Mouse (Mus musculus): ENCODE measurements around the gene Lep.
A peak's percentile ranks its signal among the peaks of the same experiment; 100 is the strongest.

The Lep gene

DNA sequence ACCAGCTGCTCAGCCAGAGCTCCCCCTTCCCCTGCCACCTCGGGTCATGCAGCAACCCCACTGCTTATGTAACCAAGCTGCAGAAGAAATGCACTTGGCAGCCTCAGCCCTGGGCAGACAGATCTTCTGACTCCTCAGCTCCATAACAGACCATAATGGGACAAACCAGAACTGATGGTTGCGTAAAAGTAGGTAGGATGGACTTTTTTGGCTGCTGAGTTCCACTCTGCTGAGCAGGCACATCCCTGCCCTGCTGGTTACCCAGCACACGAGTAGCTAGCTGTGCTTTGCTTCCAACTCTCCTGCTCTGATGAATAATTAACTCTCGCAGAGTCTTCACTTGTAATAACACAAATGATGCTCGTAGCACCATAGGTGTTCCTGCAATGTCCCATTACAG, 10.1 kb upstream of the Lep start:
- no peak for DNase-seq

DNA sequence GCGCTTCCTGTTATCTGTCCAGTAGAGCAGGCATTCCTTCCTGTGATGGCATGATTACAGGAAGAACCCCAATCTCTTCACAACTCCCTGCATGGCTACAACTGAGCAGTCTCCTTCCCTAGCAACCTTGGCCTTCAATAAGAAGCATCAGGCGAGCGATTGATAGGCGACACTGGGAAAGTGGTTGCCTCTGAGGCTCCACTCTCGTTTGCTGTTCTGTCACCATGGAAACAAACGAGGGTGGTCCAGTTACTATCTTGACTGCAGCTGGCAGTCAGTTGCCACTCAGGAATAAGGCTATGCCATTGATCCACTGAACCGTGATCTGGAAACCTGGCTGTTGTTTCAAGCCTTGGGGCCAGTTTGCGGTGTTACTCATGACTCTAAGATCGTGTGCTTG, 7.8 kb upstream of the Lep start:
- no peak for DNase-seq

DNA sequence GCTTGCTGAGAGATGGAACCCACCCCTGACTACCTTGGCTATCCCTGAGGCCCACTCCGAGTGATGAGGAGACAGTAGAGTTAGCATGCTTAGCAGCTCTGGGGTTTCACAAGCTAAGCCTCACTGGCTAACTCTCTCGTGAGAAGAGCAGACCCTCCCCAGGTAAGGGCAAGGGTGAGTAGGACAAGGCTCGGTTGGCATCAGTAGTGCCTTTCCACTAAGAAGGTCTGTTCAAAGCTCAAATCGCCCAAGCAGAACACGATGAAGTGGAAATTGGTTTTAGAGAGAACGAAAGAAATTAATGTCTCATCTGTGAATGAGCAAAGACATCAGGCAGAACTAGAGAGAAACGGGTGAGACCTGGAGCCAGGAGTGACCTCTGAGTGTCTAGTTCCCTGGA, 6.8 kb upstream of the Lep start:
- no peak for DNase-seq

DNA sequence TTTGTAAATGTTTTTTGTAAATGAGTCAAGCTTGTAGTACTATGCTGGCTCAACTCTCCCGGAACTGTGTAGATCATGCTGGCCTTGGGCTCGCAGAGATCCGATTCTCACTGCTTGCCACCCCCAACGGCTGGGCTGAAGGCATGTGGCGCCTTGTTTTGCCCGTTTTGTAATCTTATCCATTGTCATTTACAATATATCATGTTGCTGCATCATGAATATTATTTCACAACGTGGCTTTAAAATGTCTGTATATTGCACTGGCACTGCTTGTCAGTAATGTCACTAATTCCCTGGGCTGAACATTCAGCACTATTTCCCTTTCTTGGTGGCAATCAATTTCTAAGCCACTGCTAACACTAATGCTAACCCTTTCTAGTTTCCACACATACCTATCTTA, 3.6 kb upstream of the Lep start:
- no peak for DNase-seq

DNA sequence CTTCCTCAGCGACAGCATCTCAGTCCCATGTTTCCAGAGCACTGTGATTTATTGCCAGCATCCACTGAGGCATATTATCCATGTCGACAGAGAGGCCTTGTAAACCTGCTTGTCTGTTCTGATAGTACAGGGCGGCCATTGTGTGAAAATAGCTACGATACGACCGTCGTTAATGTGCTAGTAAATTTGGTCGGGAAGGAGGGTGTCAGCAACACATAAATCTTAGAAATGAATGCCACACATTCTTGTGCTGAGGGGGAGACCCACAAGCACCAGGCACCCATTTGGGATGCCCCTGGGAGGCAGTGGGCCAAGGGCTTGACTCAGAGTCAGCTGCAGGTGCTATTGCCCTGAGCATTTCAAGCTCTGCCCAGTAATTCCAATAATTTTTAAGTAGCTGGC, 6.4 kb downstream of the Lep start:
- peak in 1 of 2 experiments; percentile 34 for DNase-seq

DNA sequence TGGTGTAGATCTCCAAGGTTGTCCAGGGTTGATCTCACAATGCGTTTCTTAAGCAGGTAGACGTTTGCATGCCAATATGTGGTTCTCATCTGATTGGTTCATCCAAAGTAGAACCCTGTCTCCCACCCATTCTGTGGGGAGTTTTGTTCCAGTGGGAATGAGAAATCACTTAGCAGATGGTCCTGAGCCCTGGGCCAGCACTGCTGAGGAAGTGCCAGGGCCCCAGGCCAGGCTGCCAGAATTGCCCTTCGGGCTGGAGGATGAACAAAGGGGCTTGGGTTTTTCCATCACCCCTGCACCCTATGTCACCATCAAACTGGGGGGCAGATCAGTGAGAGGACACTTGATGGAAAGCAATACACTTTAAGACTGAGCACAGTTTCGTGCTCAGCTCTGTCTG, 12.2 kb downstream of the Lep start:
- no peak for DNase-seq

DNA sequence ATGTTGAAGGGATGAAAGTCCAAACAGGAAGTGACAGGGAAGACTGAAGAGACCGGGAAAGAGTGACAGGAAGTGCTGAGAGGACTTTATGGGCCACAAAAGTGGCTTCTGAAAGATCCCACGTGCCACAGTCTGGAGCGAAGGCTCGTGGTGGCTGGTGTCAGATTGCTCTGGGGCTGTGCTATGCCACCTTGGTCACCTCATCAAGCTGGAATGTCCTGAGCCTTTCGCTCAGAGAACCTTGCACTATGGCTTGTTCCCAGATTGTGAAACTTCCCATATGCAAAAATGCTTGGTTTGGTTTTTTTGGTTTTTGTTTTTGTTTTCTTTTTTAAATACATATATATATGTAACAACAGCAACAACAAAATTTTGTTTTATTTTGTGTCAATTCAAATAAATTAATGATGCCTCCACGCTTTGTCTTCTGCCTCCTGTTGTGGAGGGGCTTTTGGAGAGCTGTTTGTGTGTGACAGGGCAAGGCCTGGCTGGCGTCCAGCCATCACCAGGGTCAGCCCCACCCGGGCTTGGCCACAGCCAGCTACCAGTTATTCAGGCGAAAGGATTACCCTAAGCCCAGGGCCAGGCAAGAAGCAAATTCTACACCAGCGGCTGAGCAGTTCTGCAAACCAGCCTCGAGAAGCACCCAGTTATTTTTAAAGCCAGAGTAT, 13.6 kb downstream of the Lep start:
- no peak for DNase-seq

DNA sequence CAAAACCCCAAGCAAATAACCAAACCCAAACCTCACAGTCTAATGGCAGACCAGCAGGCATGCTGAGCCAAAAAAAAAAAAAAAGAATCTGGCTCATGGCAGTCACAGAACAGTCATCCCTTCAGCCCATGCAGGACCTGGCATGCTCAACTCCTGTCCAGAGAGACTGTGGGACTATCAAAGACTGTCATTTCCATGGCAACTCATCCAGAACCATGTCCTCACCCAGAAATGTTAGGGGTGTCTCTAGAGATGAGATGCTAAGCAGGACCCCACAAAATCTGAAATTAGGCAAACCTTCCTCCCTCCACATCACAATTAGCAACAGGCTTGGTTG, 14.1 kb downstream of the Lep start:
- DNase-seq: no peak

DNA sequence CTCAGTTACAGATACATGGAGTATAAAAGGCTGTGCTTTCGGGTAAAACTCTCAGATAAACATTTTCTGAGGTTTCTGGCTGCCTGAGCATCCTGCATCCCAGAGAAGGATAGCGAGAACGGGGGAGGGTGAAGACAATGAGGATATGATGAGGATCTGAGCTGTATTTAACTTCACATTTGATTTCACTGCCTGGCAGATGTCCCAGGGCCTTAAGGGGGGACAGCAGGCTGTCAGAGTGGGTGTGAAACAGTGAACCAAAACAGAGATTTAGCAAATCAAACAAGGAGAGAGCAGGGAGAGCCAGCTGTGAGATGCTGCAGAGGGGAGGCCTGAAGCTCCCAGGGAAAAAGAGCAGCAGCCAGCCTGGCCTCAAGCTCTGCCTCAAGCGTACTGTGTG, 19.3 kb downstream of the Lep start:
- no peak for DNase-seq

DNA sequence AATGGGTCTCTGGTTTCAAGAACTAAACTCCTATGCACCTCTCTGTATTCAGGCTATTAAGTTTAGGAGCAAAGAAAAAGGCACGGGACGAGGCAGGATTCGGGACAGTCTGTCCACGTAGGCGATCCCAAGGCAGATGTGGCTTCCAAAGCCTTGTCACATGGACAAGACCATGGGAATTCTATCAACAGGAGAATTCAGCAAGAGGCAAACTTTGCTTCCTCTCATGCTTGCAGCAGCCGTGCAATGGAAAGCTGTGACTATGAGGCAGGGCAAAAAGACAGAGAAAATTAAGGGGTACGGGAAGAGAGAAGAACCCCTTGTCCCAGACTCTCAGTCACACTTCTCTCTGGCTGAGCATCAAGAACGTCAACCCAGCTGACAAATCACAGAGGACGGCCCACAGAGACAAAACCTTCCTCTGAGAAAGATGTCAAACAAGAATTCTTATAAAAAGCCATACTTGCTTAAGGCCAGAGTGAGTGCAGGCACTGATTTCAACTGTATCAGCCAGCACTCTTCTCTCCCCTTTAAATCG, 21.9 kb downstream of the Lep start:
- DNase-seq: no peak

DNA sequence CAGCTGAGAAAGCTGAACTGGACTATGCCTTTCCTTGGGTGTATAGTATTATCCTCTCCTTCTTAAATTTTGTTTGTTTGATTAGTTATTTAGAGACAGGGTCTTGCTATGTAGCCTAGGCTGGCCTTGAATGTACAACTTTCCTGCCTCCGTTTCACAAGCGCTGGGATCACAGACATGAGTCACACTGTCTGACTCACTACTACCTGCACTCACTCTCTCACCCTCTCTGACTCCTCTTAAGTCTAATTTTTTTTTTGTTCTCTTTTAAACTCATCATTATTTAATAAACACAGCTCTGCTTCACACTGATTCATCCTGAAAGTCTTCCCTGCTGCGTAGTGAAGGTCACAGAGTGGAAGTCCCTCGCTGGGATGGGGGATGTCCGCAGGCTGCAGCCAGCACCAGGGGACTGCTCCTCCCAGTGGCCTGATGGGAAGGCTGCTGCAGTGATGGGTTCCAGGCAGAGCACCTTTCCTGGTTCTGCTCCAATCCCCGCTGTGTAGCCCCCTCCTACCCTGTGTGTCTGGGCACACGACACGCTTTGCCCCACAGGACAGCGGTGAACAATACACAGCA, 22.8 kb downstream of the Lep start:
- DNase-seq: no peak

DNA sequence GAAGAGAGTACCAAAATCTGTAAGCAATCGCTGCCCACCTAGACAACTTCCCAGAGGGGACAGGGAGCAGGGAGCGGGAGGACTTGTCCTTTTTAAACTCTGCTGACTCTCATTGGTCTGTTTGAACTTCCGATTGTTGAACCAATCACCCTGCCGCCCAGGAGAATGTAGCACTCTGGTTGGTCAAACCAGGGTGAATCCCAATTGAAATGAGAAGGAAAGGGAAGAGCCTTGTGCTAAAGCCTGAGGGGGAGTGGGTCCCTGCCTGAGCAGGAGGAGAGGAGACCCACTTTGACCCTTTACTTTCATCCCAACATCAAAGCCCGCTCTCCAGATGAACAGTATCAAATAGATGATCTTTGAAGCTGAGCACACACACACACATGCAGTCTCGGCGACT, 24.4 kb downstream of the Lep start:
- DNase-seq: no peak

DNA sequence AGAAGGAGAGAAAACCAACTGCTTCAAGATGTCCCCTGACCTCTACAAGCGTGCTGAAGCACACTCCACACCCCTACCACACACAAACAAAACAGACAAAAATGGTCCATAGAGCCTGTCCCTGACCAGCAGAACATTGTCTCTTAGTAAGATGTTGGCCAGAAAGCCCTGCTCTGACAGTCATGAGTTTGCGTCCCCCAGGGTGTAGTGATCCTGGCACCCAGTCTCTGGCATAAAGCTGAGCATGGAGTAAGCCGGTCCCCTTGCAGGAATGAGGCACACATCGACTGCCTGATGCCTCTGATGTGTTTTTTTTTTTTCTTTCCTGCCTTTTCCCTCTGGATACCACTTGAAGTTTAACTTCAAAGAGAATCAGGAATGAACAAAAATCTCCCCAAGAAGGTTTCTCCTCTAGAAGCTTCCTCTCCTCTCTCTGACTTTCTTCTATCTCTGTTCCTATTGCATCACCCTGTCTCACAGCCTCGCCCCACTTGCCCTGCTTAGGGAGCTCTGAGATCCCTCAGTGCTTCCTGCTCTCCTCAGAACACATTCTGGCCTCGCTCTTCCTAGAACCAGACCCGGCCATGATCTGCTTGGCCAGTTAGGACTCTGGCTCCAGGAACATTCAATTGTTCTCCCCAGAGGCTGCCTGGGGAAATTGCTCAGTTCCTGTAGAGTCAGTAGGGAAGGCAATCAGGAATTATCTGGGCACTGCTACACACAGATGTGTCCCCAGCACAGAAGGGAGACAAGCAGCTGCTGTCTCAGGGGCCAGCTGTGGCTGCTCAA, 28.1 kb downstream of the Lep start:
- DNase-seq: peak in 1 of 2 experiments; percentile 19

DNA sequence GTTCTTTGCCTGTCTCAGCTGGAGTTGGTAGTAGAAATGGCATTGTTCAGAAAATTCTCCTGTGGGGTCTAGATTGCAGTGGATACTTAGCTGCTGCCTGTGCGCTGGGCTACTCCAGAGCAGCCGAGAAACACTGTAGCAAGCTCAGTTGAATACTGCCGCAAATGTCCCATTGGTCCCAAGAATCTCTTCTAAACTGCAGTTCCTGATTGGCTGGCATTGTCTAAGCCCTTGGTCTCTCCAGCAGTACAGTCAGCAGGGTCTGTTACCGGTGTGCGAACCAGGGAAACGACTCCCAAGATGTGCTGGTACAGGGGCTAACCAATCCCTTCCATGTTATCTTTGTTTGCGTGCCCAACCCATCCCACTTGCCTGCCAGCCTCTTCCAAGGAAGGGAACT, 32.2 kb downstream of the Lep start:
- no peak for DNase-seq

DNA sequence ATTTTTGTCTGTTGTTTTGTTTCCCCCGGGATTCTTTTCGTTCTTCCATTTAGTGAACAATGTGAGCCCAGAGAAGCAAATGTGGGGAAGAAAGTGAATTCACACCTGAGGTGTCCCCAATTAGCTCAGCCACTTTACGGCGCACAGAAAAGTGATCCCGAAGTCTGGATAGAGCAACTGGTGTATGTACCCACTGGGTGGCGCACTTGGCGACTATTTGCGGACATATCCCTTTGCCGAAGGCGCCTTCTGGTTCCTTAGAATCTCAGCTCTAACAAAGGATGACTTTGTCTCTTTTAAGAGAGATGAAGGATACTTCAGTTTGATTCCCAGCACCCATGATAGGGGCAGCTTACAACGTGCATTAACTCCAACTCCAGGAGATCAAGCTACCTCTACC, 32.9 kb downstream of the Lep start:
- no peak for DNase-seq

DNA sequence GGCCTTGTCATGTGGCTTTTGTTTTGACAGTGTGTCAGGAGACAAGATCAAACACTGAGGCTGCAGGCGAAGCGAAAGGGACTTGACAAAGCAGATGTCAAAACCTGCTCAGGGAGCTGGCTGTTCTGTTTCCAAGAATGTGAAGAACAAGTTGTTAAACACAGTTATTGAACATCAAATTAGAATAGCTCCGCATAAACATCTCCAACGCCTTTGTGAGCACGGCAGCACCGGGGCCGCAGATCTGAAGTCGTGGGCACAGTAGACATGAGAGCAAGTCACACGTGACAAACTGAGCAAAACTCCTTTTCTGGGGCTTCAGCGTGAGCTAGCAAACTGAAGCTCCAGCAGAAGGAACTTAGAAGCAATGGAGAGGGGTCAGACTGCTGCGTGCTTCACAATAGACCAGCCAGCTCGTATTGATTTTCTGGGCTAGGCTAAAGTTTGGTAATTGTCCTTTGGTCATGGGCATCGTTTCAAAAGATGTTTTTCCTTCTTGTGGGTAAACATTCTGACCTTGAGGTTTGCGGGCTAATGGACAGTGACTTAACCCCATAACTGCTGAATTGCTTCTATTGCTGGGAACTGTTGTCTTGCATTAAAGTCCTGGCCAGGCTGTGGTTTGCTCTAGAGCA, 39.6 kb downstream of the Lep start:
- DNase-seq: no peak

DNA sequence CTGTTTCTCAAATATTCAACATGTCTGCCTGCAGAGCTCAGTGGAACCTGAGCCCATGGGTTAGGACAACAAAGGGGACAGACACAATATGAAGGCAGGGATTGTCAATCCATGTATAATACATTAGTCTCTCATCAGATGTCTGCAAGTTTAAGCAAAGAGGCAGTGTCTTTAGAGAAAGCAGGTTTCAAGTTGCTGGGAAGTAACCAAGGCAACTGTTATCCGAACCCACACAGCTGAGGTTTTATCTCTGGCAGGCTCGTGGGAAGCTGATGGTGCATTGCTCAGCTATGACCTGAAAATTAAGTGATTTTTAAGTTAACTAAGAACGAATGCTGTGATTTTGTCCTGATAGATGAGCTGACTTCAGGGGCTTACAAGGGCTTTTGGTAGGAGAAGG, 40.4 kb downstream of the Lep start:
- DNase-seq: no peak

DNA sequence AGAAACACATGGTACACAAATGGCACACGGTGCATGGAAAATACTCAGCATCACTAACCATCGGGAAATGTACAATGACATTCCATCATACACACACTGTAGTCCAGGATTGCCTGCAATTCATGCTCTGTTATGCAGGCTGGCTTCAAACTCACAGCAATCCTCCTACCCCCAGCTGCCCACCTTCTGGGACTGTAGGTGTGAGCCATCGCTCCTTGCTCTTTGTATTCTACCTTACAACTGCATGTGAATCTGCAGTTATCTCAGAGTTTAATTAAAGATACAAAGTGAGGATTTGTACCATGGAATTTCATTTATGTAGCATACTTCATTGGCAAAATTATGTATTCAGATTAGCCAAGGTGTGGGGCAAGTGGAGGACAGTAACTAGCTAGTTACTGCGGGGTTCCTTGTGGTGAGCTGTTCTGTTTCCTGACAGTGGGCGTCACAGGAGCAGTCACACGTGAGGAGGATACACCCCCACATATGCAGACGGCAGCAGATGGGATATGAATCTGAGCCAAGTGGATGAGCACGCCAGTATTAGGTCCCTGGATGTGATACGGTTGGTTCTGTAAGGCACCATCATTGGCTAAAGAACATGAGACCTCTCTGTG, 41.3 kb downstream of the Lep start:
- DNase-seq: no peak

DNA sequence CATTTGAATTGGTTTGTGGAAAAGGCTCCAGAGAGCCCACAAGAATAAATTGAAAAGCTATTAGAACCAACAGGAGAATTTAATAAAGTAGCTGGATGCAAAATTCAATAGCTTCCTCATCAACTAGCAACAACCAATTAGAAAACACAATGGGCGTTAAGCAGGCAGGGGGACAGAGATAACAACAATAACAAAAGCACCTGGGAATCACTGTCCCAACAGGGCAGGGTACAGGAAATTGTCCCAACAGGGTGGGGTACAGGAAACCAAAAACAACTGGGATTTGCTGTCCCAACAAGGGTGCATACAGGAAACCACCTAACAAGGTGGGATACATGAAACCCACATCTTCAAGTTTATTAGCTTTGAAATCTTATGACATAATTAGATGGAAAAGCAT, 48.4 kb downstream of the Lep start:
- no peak for DNase-seq

DNA sequence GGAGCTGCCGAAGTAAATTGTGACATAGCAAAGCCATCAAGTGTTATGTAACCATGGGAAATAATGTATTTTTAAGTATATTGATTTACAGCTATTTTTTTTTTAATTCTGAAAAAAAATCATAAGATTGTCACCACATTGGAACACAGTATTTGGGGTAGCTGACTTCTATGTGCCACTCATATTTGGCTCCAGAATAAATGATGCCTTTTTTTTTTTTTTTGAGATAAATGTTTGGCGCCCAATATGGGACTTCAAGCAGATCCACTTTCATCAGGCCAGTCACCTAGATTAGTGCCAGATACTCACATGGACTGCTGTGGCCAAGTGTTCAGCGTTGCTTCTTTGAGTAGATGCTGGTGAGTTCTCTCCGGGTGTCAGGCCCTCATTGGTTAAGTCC, 51.5 kb downstream of the Lep start:
- no peak for DNase-seq

DNA sequence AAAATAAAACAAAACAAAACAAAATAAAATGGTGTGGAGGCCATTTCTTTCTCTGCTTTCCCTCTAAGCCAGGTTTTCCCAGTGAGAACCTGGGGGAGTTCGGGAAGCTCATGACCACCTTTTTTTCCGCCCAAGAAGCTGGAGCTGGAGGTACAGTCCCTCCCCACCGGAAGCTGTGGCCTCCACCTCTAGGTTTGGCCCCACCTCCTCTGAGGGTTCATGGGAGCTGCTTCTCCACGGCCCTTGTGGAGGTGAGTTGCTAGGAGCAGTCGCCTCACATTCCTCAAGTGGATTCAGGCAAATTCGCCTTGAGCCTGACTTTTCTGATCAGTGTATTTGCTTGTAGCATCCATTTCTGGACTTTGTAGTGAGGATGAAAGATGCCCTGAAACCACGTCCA, 55.7 kb downstream of the Lep start:
- DNase-seq: no peak

DNA sequence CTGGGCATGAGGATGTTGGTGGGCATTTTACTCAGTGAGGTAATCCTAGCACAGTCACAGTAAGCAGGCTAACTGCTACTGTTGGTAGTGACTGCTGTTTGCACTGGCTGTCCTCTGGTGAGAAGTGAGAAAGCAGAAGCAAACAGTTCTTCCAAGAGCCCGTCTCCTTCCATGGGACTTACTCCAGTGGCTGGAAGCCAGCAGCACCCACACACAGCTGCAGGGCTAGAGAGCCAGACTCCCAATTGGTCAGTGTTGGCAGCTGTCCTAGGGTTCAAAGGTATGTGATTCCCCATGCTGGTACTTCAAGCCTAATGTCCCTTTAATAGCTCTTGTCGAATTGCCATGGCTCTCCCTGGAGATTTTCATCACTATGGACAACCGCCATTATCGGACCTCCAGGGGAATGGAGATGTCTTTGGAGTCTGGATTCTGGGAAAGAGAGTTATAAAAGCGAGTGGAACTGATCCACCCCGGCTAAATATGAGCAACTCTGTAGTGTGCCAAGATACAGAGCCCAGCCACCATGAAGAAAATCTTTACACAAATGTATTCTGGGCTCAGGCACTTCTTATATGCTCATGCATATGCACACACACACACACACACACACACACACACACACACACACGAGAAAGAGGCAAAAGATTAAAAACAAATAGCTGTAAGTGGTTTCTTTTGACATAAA, 57.5 kb downstream of the Lep start:
- peak; percentile 61 to 80 for DNase-seq

DNA sequence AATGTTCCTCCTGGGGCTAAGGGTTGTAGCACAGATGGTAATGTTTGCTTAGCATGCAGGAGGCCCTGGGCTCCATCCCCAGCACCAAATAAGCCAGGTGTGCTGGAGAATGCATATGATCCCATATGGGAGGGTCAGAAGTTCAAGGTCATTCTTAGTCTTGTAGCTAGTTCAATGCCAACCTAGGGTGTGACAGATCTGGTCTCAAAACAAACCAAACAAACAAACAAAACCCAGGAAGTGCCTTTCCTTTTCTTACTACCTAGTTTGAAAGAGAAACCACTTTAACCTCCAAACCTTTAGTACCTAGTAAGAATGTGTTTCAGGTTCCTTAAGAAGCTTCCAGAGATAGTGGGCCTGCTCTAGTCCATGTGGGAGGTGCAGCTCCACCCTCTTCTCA, 58.2 kb downstream of the Lep start:
- DNase-seq: no peak

Data from lung, postnatal 4 days (tissue).